Mouse (Mus musculus) adrenal gland, adult (tissue): ENCODE measurements at regions not wholly inside any gene's neighbourhood (a gene's known extent, or its start where the extent isn't known, plus 50 kb on each side); places are given as distances from the start of the nearest gene placed in this dataset.

ENCODE experiments used
- DNase-seq, 2 experiments: peaks; one replicate each; pipeline ENCODE4 v3.0.0; 2022 to 2023; ENCODE audit warnings: low spot score in 1 of 2; ENCODE audit not compliant: inconsistent age in 2 of 2

DNA sequence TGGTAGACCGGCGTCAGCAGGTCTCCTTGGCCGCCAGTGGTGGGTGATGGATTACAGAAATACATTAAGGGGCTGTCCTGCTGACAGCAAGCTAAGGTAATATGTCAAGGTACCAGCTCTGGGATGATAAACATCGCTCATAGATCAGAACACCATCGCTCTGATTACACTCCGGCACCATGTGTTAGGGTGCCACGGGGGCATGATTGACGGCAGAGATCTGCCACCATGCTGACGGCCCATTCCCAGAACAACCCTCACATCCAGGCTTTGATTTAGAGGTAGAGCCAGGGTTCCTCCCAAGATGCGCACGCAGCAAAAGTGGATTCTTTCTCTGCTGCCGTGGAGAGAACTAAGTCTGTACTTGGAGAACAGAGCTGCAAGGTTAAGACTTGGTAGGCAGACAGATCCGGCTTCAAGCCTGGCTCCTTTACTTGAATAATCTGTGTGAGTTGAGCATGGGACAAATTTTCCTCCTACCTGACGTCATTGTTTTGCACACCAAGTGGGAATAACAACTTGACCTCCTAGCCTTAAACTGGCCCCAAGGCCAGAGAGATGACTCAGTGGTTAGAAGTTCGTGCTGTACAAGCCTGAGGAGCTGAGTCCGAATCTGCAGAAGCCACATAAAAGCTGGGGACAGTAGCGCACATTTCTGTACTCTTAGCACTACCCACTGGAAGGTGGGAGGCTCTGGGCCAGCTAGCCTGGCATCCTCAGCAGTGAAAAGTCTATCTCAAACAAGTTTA, 144.0 kb downstream of the Rplp1 start:
- peak; percentile 79 to 86 for DNase-seq

- DNase-seq = no peak
Measured at GRCm38 (mm10) chr9:61766187-61766586, 148.2 kb downstream of the Rplp1 start.

GRCm38 (mm10) chr9:61765366-61765765, 149.0 kb downstream of the Rplp1 start:
- DNase-seq = no peak

DNA sequence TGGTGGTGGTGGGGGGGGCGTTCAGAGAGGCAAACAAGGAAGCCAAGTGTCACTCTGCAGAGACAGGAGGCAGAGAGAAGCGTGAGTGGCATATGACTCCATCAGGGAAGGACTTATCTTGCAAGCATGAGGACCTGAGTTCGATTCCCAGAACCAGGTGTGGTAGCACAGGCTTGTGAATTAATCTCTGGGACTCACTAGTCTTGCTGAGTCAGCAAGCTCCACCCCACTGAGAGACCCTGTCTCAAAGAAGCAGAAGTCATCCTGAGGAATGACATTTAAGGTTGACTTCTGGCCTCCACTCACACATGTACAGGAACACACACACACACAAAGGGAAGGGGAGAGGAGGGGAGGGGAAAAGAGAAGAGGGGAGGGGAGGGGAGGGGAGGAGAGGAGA, 156.5 kb downstream of the Rplp1 start:
- no peak for DNase-seq

DNA sequence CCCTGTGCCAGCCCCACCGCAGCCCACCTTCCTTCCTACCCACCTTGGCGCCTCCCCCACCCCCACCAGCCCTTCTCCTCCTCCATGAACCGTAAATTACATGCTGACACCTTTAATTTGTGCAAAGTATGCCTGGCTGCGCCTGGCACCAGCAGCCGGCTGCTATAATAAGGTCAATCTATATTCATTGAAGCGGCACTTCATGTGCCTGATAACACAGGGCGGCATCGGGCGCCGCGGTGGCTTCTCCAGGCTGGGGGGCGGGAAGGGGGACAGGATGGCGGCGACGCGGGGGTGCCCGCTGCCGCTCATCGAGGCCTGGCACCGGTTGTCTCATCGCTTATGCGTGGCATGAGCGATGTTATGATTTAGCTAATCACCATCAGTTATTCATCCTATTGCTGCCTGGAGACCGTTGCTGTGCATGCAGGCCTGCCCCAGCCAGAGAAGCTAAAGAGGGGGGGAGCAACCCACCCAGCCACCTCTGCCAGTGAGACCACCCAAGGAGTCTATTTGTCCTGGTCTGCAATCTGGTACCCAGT, 157.5 kb downstream of the Rplp1 start:
- DNase-seq = no peak

GRCm38 (mm10) chr9:61756224-61756800, 158.0 kb downstream of the Rplp1 start:
- DNase-seq = no peak

DNA sequence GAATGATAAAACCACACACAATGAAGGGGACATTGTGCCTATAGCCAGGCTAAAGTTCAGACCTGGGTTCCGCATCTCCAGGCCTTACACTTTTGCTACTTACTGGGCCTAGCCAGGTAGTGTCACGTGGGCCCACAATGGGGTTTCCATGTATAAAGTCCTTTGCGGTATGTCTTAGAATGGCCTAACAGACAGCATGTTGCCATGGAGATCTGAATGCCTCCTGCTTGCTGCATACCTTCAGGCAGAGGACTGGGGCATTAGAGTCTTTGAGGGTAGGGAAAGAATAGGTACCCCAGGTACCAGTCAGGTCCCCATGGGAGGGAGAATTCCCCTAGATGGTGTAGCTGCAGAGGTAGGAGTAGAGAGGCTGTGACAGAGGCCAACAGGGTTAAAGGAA, 159.0 kb downstream of the Rplp1 start:
- DNase-seq = no peak

DNA sequence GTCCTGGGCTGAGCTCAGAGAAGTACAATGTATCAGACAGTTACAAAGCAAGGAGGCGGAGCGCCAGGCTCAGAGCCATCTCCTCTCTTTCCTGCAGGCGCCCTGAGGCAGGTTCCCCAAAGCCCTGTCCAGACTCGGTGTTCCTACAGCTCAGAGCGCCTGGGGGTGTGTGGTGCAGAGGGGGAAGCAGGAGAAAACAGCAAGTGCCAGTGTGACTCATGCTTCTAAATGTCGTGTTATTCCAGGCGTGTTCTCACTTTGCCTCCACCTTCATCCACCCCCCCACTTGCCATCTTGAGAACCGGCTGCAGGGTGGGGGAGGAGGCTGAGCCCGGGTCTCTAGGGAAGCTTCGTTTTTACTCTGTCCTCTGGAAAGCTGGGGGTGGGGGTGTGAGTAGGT, 160.5 kb downstream of the Rplp1 start:
- DNase-seq = peak; percentile 40 to 66

DNA sequence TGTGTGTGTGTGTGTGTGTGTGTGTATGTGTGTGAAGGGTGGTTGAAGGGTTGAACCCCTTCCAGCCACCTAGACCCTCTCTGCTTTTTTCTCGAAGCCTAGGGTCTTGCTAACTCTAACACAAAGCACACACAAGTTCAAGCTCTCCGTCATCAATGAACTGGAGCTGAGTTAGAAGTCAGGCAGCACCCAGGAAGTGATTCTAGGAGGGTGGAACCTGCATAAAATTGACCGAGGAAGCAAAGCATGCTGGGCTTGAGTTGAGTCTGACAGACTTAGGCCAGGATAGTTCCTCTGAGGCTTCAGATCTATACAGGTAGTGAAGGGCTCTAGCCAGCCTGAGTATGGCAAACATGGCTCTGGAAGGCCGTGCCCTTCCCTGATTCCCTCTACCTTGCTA, 165.1 kb downstream of the Rplp1 start:
- no peak for DNase-seq

GRCm38 (mm10) chr9:61748416-61748815, 165.9 kb downstream of the Rplp1 start:
- DNase-seq = no peak

- DNase-seq = no peak
Measured at GRCm38 (mm10) chr9:61746401-61746800, 167.9 kb downstream of the Rplp1 start.

DNA sequence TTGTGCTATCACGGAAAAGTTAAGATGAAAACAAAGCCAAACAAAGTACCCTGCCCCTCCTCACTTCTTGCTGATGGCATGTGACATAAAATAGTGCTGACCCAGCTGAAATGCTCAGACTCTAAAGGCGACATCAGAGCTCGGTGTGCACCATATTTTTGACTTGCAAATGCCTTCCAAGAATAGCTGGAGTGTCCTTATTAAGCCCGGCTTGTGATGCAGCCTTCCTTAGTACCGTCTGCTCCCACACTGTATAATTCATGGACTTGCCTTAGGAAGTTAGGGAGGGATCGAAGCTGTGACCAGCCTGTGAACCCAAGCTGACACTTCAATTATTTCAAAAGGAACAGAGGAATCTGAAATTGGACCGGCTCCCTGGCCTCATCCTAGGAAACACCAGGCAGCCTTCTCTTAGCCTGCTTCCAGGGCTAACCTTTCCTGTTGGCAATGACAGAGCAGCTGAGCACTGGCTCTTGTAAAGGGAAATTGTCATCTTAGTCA, 169.0 kb downstream of the Rplp1 start:
- peak; percentile 40 to 77 for DNase-seq

GRCm38 (mm10) chr9:61733540-61733939, 180.8 kb downstream of the Rplp1 start:
- DNase-seq = no peak

GRCm38 (mm10) chr9:61732747-61733146, 181.6 kb downstream of the Rplp1 start:
- no peak for DNase-seq

- DNase-seq = no peak
Measured at GRCm38 (mm10) chr9:61728115-61728514, 186.2 kb downstream of the Rplp1 start.

DNA sequence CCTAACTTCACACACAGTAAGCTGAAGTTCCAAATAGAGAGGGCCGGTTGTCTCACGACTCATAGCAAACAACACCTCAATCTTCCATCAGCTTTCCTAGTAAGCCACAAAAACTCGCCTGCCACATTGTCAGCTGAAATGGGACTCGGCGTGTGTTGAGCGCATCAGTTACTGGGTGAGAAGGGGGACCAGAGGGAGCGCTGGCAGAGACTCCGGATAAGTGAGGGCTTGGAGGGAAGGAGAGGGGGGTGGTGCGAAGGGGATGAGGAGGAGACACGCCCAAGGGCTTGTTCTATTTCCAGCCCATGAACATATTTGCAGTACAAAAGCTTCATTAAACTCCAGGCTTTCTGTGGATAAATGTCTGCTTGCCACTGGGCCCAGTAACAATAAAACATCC, 186.7 kb downstream of the Rplp1 start:
- no peak for DNase-seq

- no peak for DNase-seq
Measured at GRCm38 (mm10) chr9:61724070-61724469, 190.3 kb downstream of the Rplp1 start.

DNA sequence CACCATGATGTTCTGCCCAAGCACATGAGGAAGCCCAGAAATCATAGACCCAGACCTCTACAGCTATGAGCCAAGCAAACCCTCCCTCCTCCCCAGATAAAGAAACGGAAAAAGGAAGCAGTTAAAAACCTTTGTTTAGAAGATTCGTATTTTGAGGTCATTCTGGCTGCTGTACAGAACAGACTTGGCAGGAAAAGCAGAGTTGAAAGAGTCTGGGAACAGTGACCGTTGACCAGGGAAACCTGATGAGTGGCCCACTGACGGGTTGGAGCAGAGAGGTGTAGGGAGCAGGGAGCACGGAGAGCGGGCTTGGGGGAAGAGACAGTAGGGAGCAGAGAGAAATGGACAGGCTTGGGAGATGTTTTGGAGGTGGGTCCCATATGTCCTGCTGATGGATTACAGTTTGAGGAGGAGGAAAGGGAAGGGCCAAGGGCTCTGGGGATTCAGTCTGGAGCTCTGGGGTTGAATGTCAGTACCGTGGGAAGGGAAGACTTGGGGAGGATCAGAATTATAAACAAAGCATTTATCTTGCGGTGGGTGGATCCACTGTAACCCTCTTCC, 191.2 kb downstream of the Rplp1 start:
- DNase-seq = peak; percentile 32 to 76

- DNase-seq = no peak
Measured at GRCm38 (mm10) chr9:61721851-61722250, 192.5 kb downstream of the Rplp1 start.

GRCm38 (mm10) chr9:61721071-61721470, 193.3 kb downstream of the Rplp1 start:
- DNase-seq = no peak

DNA sequence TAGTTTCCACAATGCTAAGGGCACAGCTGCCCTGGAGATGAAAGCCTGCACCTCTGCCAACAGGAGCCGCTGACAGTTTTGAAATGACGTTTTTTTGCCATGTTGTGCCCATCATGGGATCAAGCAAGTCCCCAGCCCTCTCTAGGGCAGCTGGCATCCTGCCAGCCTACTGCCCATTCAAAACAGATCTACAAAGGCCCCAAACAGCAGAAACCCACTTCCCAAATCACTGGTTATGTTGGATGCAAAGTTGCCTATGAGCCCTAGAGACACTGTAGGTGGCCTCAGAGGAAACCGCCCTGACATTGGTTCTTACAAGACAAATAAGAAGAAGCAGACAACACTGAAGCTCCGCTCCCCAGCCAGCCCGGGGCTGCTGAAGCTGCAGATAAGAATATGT, 194.1 kb downstream of the Rplp1 start:
- DNase-seq = no peak

DNA sequence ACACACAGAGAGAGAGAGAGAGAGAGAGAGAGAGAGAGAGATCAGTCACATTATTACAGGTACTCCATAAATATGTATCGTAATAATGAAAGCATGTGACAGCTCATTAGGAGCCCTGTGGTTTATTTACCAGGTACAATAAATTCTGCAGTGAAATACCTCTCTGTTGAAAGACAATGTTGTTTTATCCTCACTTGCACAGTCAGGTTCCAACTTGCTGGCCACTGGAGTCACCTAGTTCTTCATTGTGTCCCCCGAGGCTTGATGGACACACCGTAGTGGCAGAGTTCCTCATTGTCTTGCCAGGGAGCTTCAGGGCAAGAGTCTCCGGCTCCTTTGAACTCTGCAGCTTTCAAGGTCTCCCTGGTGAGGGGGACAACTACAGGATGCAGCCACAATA, 197.6 kb downstream of the Rplp1 start:
- DNase-seq = no peak
